Mouse (Mus musculus) liver, embryonic 14.5 days (tissue): ENCODE measurements at regions not wholly inside any gene's neighbourhood (a gene's known extent, or its start where the extent isn't known, plus 50 kb on each side); places are given as distances from the start of the nearest gene placed in this dataset.

Experiments used
- ATAC-seq: fragments of 200-750 bp; cut with Nextera tagmentation; 2 replicates; pipeline ENCODE4 v1.8.0; 2017; ENCODE audit warnings: moderate number of reproducible peaks, mild to moderate bottlenecking, moderate library complexity; ENCODE audit not compliant: insufficient read depth
- DNase-seq, 3 experiments: peaks; one replicate each; pipeline ENCODE4 v3.0.0-alpha.2; 2012 to 2013; ENCODE audit warnings: low read depth in 3 of 3, low spot score in 3 of 3
- H3K27ac ChIP-seq: fragments of 300-500 bp; sonication (generic); 2 replicates; pipeline ENCODE4 v1.5.1; 2014; ENCODE audit warnings: moderate library complexity, mild to moderate bottlenecking, control low read depth, inconsistent platforms
- H3K27me3 ChIP-seq: fragments of 300-500 bp; sonication (generic); 2 replicates; pipeline ENCODE4 v1.6.1; 2014; ENCODE audit warnings: mild to moderate bottlenecking, low read length, moderate library complexity; ENCODE audit not compliant: control insufficient read depth, insufficient read depth
- H3K36me3 ChIP-seq: fragments of 300-500 bp; sonication (generic); replicated peaks from 2 replicates; pipeline ENCODE4 v1.6.1; 2014; ENCODE audit warnings: low read depth; ENCODE audit not compliant: control insufficient read depth, insufficient read depth
- H3K4me1 ChIP-seq, 2 experiments: fragments of 200-500 bp in 1 of 2; fragments of 300-500 bp in 1 of 2; sonication (generic) in 1 of 2; replicated peaks; 2 replicates each; pipeline ENCODE4 v1.6.1; 2012 to 2014; ENCODE audit warnings: antibody characterized with exemption in 1 of 2, inconsistent platforms in 1 of 2, low read length in 1 of 2; ENCODE audit not compliant: control insufficient read depth in 2 of 2, insufficient read depth in 2 of 2
- H3K4me2 ChIP-seq: fragments of 300-500 bp; sonication (generic); 2 replicates; pipeline ENCODE4 v1.6.1; 2014; ENCODE audit warnings: low read depth, mild to moderate bottlenecking, control low read depth, moderate library complexity
- H3K4me3 ChIP-seq, 2 experiments: fragments of 200-500 bp in 1 of 2; fragments of 300-500 bp in 1 of 2; sonication (generic) in 1 of 2; 2 replicates each; pipeline ENCODE4 v1.5.1; 2012 to 2014; ENCODE audit warnings: low read depth in 2 of 2, low read length in 2 of 2, mild to moderate bottlenecking in 2 of 2, control low read depth in 1 of 2, inconsistent platforms in 1 of 2, moderate library complexity in 1 of 2; ENCODE audit not compliant: insufficient read depth in 1 of 2
- H3K9ac ChIP-seq: fragments of 300-500 bp; sonication (generic); replicated peaks from 2 replicates; pipeline ENCODE4 v1.6.1; 2014; ENCODE audit warnings: mild to moderate bottlenecking, control low read depth, moderate library complexity
- H3K9me3 ChIP-seq: fragments of 300-500 bp; sonication (generic); 2 replicates; pipeline ENCODE4 v1.6.1; 2016; ENCODE audit warnings: low read length, mixed read lengths; ENCODE audit not compliant: control insufficient read depth
- CTCF ChIP-seq: IDR thresholded peaks from 2 replicates; pipeline ENCODE4 v1.5.1; 2016; ENCODE audit warnings: antibody characterized with exemption, low read depth, control low read depth
- EP300 ChIP-seq: IDR thresholded peaks from 2 replicates; pipeline ENCODE4 v1.6.1; 2016; ENCODE audit warnings: antibody characterized with exemption, low read depth
- WGBS: fragments of 180-500 bp; shearing (Covaris S2); extraction: QIAGEN DNeasy Blood & Tissue Kit; methylation state at CpG from one replicate; pipeline ENCODE4 v1.1.7; 2014; ENCODE audit not compliant: insufficient replicate concordance; 5-methylcytosine and 5-hydroxymethylcytosine counted together

DNA sequence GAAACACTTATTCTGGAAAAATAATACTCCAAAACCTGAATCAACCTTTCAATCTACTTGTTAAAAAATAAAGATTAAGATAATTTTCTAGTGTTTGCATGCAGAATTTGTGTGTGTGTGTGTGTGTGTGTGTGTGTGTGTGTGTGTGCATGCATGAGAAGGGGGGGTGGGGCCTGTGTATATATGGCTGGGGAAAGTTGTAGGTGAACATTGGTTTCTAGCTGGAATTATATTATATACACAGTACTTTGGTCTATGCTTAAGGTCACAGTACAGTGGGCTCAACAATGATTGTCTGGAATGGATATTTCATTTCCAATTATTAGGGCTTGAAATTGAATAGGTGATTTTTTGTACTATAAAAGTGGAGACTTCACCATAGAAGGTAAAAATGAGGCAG lies 467.3 kb upstream of the Sel1l start:
- no peak for ATAC-seq

DNA sequence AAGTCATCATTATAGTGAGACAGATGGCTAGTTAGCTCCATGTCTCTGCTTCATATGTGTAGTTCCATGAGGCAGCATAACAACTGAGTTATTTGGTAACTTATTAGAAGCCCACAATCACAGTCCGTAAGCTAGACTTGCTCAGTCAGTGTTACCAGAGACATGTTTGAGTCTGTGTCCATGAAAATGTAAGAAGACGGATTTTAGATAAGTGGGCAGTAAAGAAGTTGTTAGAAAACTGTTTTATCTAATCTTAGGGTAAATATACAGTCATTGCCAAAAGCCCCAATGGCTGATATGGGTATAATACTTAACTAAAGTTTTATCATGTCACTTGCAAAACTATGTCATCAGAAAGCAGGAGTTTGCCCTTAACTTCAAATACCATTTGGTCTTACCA lies 466.9 kb upstream of the Sel1l start:
- no peaks in the 10 kb centered on the region for H3K9me3 ChIP-seq
- no peak overlapping the region for H3K27ac ChIP-seq
- no peak for ATAC-seq
- DNase-seq: no peak
- no peaks in the 10 kb centered on the region for H3K36me3 ChIP-seq
- WGBS: 42% methylated on average over 2 of the region's 2 CpGs
- H3K4me3 ChIP-seq: no peak overlapping the region
- H3K4me2 ChIP-seq: no peak overlapping the region
- no peaks in the 10 kb centered on the region for H3K27me3 ChIP-seq
- TF ChIP-seq CTCF: no peak
- TF ChIP-seq EP300: no peak
- no peaks in the 10 kb centered on the region for H3K4me1 ChIP-seq
- no peak overlapping the region for H3K9ac ChIP-seq

More for the DNA sequence above, 467.3 kb upstream of the Sel1l start:
- H3K27ac ChIP-seq: no peak overlapping the region
- no peak overlapping the region for H3K4me3 ChIP-seq
- no peak overlapping the region for H3K4me2 ChIP-seq
- no peaks in the 10 kb centered on the region for H3K27me3 ChIP-seq
- H3K9ac ChIP-seq: no peak overlapping the region
- no peak for DNase-seq
- H3K4me1 ChIP-seq: no peaks in the 10 kb centered on the region
- TF ChIP-seq CTCF (no peak), EP300 (no peak)
- H3K36me3 ChIP-seq: no peaks in the 10 kb centered on the region
- no peaks in the 10 kb centered on the region for H3K9me3 ChIP-seq

DNA sequence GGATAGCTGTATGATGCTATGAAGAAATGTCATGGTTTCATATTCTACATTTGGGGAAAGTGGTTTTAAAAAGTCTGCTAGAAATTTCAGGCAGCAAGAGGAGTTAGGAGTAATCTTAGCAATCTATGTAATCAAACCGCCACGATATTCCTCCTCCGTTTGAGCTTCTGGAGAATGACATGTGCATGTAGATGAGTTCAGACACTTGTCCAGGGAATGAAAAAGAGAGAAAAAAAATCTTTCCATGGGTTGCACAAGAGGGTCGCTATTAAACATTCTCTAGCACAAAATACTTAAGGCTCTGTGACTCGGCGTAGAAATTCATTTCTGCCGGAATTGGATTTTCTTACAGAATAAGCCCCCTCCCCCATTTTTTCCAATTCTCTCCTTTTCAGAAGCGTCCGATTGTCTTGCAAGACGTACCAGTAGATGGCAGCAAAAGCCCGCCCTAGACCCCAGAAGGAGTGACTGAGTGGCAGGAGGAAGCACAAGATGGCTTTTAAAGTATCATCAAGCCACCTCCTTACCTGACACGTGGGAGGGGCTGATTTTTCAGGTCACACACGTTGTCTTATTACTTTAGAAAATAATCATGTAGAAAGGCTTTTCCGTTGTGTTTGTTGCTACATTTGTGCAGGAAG lies 454.1 kb upstream of the Sel1l start:
- H3K4me1 ChIP-seq: no peaks in the 10 kb centered on the region
- DNase-seq (no peak), ATAC-seq (no peak)
- no peaks in the 10 kb centered on the region for H3K9me3 ChIP-seq
- TF ChIP-seq CTCF (peak; percentile 24), EP300 (no peak)
- no peak overlapping the region for H3K9ac ChIP-seq
- H3K4me3 ChIP-seq: no peak overlapping the region
- no peaks in the 10 kb centered on the region for H3K27me3 ChIP-seq
- WGBS: 28% methylated on average over 14 of the region's 14 CpGs
- no peaks in the 10 kb centered on the region for H3K36me3 ChIP-seq
- no peak overlapping the region for H3K27ac ChIP-seq
- H3K4me2 ChIP-seq: no peak overlapping the region

DNA sequence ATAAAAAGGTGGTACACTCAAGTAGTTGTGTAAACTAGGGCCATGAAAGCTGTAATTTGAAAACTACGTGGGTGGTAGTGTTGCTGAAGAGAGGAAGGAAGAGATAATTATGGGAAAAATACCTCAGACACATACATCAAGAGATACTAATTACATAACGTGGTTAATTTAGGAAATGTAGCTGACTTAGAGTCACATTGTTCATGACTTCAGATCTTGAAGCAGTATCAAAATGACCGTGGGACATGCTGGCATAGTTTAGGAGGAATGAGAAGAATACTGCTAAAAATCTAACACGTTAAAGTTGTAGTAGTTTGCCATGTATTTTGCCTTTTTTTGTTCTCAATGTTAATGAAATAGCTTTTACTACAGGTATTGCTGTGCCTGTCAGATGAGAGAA lies 445.9 kb upstream of the Sel1l start:
- no peak overlapping the region for H3K9ac ChIP-seq
- H3K27me3 ChIP-seq: no peaks in the 10 kb centered on the region
- H3K27ac ChIP-seq: no peak overlapping the region
- 44% methylated on average over 4 of the region's 4 CpGs for WGBS
- no peaks in the 10 kb centered on the region for H3K9me3 ChIP-seq
- no peaks in the 10 kb centered on the region for H3K36me3 ChIP-seq
- no peak overlapping the region for H3K4me2 ChIP-seq
- DNase-seq (no peak), ATAC-seq (no peak)
- no peaks in the 10 kb centered on the region for H3K4me1 ChIP-seq
- TF ChIP-seq EP300 (no peak), CTCF (no peak)
- H3K4me3 ChIP-seq: no peak overlapping the region

DNA sequence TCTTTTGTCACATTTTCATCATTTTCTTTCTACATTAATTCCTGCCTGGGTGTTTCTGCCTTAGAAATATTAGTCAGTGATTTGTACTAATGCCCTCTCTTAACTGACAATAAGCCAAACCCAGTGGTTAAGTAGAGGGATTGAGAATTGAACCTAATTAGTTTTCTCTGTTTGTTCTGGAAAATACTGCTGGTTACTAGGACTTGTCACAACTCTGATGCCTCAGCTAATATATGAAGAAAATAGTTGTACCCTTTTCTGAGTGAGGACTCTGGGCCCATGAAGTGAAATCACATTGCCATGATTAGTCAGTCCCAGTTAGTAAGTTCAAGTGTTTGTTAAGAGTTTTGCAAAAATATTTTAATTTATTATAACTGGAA lies 444.4 kb upstream of the Sel1l start:
- Histone ChIP-seq H3K27me3 (no peaks in the 10 kb centered on the region), H3K9ac (no peak overlapping the region), H3K4me3 (no peak overlapping the region), H3K9me3 (no peaks in the 10 kb centered on the region), H3K36me3 (no peaks in the 10 kb centered on the region), H3K27ac (no peak overlapping the region), H3K4me2 (no peak overlapping the region), H3K4me1 (no peaks in the 10 kb centered on the region)
- no peak for ATAC-seq
- DNase-seq: no peak
- TF ChIP-seq CTCF (no peak), EP300 (no peak)
